Mouse (Mus musculus): ENCODE data around the gene Clasp1.

Gene Clasp1

GRCm38 (mm10) chr1:118402966-118403365, 14.1 kb downstream of the Clasp1 start:
- DNase-seq (ENCODE audit: low read depth, low spot score): no peak

GRCm38 (mm10) chr1:118403440-118403839, 14.6 kb downstream of the Clasp1 start:
- no peak for DNase-seq (ENCODE audit: low read depth, low spot score)

GRCm38 (mm10) chr1:118407586-118408250, 18.9 kb downstream of the Clasp1 start:
- DNase-seq (ENCODE audit: low read depth, low spot score): no peak

DNA sequence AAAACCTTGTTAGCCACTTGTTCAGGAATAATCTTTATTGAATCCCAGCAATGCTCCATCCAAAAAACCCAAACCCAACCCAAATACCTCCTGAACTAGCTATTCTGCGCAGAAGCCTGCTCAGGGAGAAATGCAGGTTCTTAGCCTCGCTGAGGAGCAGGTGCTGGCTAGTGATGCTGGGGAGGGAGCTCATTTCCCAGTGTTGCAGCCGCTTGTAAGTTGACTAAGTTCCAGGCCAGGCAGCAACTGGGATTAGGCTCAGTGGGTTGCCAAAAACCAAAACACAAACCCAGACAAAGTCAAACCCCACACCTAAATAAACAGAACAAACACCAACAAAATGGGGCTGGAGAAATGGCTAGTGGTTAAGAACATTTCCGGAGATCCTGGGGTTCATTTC, 20.4 kb downstream of the Clasp1 start:
- DNase-seq (ENCODE audit: low read depth, low spot score): no peak

GRCm38 (mm10) chr1:118410824-118411223, 22.0 kb downstream of the Clasp1 start:
- no peak for DNase-seq (ENCODE audit: low read depth, low spot score)

DNA sequence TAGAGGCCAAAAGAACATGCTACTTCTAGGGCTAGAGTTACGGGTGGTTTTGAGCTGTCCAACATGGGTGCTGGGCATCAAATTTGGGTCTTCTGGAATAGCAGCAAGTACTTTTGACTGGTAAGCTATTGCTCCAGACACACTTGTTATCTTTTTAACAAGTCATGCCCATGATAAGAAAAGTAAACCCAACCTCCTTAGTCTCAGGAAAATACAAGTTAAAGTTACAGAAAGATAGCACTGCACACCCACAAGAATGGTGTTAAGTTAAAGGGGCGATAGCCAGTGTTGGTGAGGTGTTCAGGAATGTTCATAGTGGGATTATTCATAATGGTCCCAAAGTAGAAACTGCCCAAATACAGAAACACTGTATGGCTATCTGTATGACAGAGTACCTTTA, 24.3 kb downstream of the Clasp1 start:
- no peak for DNase-seq (ENCODE audit: low read depth, low spot score)

DNA sequence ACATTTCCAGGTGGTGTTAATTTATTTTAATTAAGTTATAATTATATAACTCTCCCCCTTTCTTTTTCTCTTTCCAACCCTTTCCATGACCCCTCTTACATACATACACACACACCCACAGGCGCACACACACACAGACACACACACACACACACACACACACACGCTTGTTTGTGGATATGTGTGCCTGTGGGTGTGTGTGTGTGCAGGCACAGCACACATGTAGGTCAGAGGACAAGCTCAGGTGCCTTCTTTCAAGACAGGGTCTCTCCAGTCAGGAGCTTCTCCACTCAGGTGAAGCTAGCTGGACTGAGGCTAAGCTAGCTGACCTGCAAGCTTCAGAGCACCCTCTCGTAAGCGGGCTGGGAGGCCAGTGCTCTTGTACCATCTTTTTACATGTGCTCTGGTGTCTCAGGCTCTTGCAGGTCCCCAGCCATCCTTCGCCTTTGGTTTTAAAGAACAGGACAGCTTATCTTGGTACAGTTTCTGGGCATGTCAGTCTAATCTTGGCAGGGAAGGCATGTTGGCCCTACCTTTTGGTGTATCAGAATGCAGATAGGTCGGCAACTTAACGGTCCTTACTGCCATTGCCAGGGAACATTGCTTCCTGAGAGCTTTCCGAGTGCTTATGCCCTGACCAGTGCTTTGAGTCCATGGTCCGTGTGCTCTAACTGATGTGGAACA, 28.3 kb downstream of the Clasp1 start:
- DNase-seq (ENCODE audit: low read depth, low spot score): no peak

- DNase-seq (ENCODE audit: low read depth, low spot score): no peak
Observed at GRCm38 (mm10) chr1:118419399-118419798, 30.5 kb downstream of the Clasp1 start.

DNA sequence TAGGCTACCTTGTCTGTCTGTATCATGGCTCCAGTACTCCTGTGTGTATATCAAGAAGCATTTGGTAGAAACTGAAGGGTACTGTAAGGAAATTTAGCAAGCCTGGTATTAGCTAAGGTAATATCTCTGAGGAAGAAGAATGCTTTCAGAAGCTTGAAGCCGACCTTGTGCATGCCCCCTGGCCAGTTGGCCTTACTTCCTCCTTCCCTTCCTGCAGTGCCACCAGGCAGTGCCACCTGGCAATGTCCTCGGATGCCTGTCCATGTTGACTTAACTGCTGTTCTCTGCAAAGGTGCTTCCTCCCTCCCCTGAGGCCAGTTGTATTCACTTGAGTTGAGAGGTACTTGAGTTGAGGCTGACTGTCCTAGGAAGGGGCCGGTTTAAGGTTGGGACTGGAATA, 32.3 kb downstream of the Clasp1 start:
- DNase-seq (ENCODE audit: low read depth, low spot score): no peak

- no peak for DNase-seq (ENCODE audit: low read depth, low spot score)
Observed at GRCm38 (mm10) chr1:118422812-118423211, 34.0 kb downstream of the Clasp1 start.

- peak; percentile 13 for DNase-seq (ENCODE audit: low read depth, low spot score)
Observed at GRCm38 (mm10) chr1:118425982-118426381, 37.1 kb downstream of the Clasp1 start.

- DNase-seq (ENCODE audit: low read depth, low spot score): no peak
Observed at GRCm38 (mm10) chr1:118428354-118429084, 39.7 kb downstream of the Clasp1 start.

DNA sequence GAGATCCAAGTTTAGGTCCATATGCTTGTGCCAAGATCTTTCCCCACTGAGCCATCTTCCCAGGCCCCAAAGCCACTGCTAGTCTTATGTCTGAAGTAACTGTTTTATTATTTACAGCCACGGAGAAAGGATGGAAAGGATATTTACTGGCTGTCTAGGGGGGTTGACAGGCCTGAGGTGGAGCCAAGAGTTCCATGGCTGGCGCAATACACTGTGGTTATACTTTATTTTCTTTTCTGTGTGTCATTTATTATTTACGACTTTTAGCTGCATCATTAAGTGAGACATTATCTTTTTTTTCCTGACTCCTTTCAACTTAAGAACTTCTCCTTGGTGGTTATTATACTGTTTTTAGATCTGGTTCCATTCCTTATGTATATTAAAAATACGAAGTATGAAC, 42.7 kb downstream of the Clasp1 start:
- no peak for DNase-seq (ENCODE audit: low read depth, low spot score)

DNA sequence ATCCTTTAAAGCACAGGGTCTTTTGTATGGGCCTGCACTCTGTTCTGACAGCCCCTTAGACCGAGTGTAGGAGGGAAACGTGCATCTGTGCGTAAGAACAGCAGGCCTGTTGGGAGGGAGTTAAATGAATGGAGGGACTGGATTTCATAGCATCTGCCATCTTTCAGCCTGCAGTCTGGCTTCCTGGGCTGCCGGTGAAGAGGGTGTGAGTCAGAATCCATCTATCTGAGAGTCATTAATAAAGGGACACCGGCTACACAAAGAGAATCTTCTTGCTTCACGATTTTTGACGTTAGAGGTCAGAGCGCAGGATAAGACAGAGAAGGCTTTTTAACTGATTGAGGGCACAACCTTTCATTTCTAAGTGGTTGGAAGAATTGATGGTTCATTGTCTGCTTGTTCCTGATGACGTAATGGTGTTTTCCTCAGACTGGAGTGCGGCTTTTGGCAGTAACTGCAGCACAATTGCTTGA, 46.2 kb downstream of the Clasp1 start:
- DNase-seq (ENCODE audit: low read depth, low spot score): no peak

DNA sequence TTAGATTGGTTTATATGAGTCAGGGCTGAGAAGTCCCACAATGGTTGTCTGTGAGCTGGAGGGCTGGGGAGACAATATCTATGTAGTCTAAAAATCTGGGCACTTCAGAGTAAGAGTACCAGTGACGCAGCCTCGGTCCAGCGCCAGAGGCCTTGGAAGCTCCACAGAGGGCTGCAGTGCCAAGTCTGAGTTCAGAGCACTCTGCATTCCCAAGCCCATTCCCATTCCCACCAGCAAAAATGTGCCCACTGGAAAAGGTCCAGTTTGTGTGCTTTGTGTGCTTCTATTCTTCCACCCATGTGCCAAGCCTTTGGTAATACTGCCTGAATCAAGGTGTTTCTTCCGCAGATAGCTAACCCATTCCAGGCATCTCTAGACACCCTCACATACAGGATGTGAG, 49.0 kb downstream of the Clasp1 start:
- no peak for DNase-seq (ENCODE audit: low read depth, low spot score)

- DNase-seq (ENCODE audit: low read depth, low spot score): no peak
Observed at GRCm38 (mm10) chr1:118438332-118438731, 49.5 kb downstream of the Clasp1 start.

GRCm38 (mm10) chr1:118440547-118440946, 51.7 kb downstream of the Clasp1 start:
- DNase-seq (ENCODE audit: low read depth, low spot score): no peak

- DNase-seq (ENCODE audit: low read depth, low spot score): no peak
Observed at GRCm38 (mm10) chr1:118444420-118444819, 55.6 kb downstream of the Clasp1 start.

DNA sequence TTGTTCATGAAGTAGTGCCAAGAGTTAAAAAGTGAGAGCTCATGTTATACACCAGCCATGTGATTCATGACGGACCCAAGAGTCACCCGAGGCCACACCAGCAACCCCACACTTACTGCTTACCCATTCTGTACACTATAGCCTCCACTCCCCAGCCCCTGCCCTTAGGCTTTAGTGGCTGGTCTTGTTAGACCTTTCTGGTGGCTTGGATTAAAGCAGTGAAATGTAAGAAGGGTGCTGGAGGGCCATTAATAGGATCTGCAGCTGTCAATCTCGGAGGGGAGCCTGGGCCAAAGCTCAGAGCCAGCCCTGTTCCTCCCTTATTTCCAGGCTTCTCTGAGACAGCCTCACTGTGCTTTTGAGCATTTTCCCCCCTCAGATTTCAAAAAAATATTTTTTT, 56.1 kb downstream of the Clasp1 start:
- no peak for DNase-seq (ENCODE audit: low read depth, low spot score)

- no peak for DNase-seq (ENCODE audit: low read depth, low spot score)
Observed at GRCm38 (mm10) chr1:118445441-118445840, 56.6 kb downstream of the Clasp1 start.

- DNase-seq (ENCODE audit: low read depth, low spot score): no peak
Observed at GRCm38 (mm10) chr1:118446006-118446405, 57.1 kb downstream of the Clasp1 start.

DNA sequence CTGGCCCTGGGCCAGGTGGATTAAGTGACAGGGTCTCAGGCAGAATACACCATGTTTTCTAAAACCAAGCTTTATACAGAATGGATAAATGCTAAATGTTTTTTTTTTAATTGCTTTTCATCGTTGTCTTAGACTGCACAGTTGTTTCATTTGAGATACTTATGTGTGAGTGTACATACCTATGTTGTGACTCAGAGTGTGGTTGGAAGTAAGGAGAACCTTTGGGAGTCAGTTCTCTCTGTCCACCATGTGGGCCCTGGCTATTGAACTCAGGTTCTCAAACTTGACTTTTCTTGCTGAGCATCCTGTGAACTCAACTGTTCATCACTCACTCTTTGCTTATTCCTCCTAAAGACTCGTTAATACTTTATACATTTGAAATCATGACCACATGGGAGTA, 58.3 kb downstream of the Clasp1 start:
- no peak for DNase-seq (ENCODE audit: low read depth, low spot score)

- DNase-seq (ENCODE audit: low read depth, low spot score): no peak
Observed at GRCm38 (mm10) chr1:118448214-118448613, 59.4 kb downstream of the Clasp1 start.
